Mouse (Mus musculus): Measurements from ENCODE around the gene 9430097D07Rik. TPM values are rescaled to one million over a fixed set of nuclear protein-coding genes. Genes with fewer than 3 reads are reported as not detected.

Gene 9430097D07Rik
- polyA plus RNA-seq, 1 experiment = not detected

GRCm38 (mm10) chr2:32568149-32568548 is 7.3 kb downstream of the 9430097D07Rik start:
- Histone ChIP-seq H3K4me3 (ENCODE audit: extremely low read depth, insufficient read depth, insufficient read length) (no peak overlapping the region), H3K27ac (ENCODE audit: insufficient read depth, low read length) (no peak overlapping the region), H3K36me3 (ENCODE audit: control insufficient read depth, insufficient read depth, low read length) (peaks cover 44% of the 10 kb centered on the region), H3K4me1 (ENCODE audit: control insufficient read depth, insufficient read depth, insufficient read length) (peaks cover 2% of the 10 kb centered on the region; the same call in 1 of the 2 replicates), H3K27me3 (ENCODE audit: control insufficient read depth, insufficient read depth, low read length) (no peaks in the 10 kb centered on the region)
- no peak for DNase-seq (ENCODE audit: low read depth in 1 of 2, low spot score in 2 of 2)
- TF ChIP-seq POLR2A (IDR thresholded peaks at IDR 0.05; ENCODE audit: low read depth, low read length) (no peak), CTCF (IDR thresholded peaks at IDR 0.05; ENCODE audit: extremely low read depth, insufficient read depth, insufficient read length, insufficient replicate concordance) (no peak)
- 61% methylated on average over 5 of the region's 5 CpGs for WGBS

- DNase-seq (ENCODE audit: low read depth in 1 of 2, low spot score in 2 of 2) = peak; percentile 41 to 65
- H3K36me3 ChIP-seq (ENCODE audit: control insufficient read depth, insufficient read depth, low read length) = peaks cover 38% of the 10 kb centered on the region
- WGBS = 40% methylated on average over 4 of the region's 4 CpGs
- no peak overlapping the region for H3K27ac ChIP-seq (ENCODE audit: insufficient read depth, low read length)
- no peak overlapping the region for H3K4me3 ChIP-seq (ENCODE audit: extremely low read depth, insufficient read depth, insufficient read length)
- H3K27me3 ChIP-seq (ENCODE audit: control insufficient read depth, insufficient read depth, low read length) = no peaks in the 10 kb centered on the region
- TF ChIP-seq POLR2A (IDR thresholded peaks at IDR 0.05; ENCODE audit: low read depth, low read length) (no peak), CTCF (IDR thresholded peaks at IDR 0.05; ENCODE audit: extremely low read depth, insufficient read depth, insufficient read length, insufficient replicate concordance) (peak; percentile 85; the same call in 1 of the 2 replicates)
- H3K4me1 ChIP-seq (ENCODE audit: control insufficient read depth, insufficient read depth, insufficient read length) = peaks cover 2% of the 10 kb centered on the region; the same call in 1 of the 2 replicates
Measured at GRCm38 (mm10) chr2:32566536-32567063, 8.9 kb downstream of the 9430097D07Rik start.

GRCm38 (mm10) chr2:32559570-32559969 is 15.9 kb downstream of the 9430097D07Rik start:
- peaks cover 24% of the 10 kb centered on the region for H3K36me3 ChIP-seq (ENCODE audit: control insufficient read depth, insufficient read depth, low read length)
- no peak overlapping the region for H3K4me3 ChIP-seq (ENCODE audit: extremely low read depth, insufficient read depth, insufficient read length)
- peaks cover 8% of the 10 kb centered on the region for H3K4me1 ChIP-seq (ENCODE audit: control insufficient read depth, insufficient read depth, insufficient read length)
- DNase-seq (ENCODE audit: low read depth in 1 of 2, low spot score in 2 of 2) = no peak
- H3K27ac ChIP-seq (ENCODE audit: insufficient read depth, low read length) = no peak overlapping the region
- H3K27me3 ChIP-seq (ENCODE audit: control insufficient read depth, insufficient read depth, low read length) = no peaks in the 10 kb centered on the region
- 93% methylated on average over 5 of the region's 5 CpGs for WGBS
- TF ChIP-seq POLR2A (IDR thresholded peaks at IDR 0.05; ENCODE audit: low read depth, low read length) (no peak), CTCF (IDR thresholded peaks at IDR 0.05; ENCODE audit: extremely low read depth, insufficient read depth, insufficient read length, insufficient replicate concordance) (no peak)

GRCm38 (mm10) chr2:32556019-32556418 is 19.5 kb downstream of the 9430097D07Rik start:
- peaks cover 17% of the 10 kb centered on the region for H3K4me1 ChIP-seq (ENCODE audit: control insufficient read depth, insufficient read depth, insufficient read length)
- H3K27me3 ChIP-seq (ENCODE audit: control insufficient read depth, insufficient read depth, low read length) = no peaks in the 10 kb centered on the region
- no peak for DNase-seq (ENCODE audit: low read depth in 1 of 2, low spot score in 2 of 2)
- TF ChIP-seq POLR2A (IDR thresholded peaks at IDR 0.05; ENCODE audit: low read depth, low read length) (no peak), CTCF (IDR thresholded peaks at IDR 0.05; ENCODE audit: extremely low read depth, insufficient read depth, insufficient read length, insufficient replicate concordance) (no peak)
- peak overlapping the region; percentile 14; the same call in 1 of the 2 replicates for H3K27ac ChIP-seq (ENCODE audit: insufficient read depth, low read length)
- peaks cover 14% of the 10 kb centered on the region for H3K36me3 ChIP-seq (ENCODE audit: control insufficient read depth, insufficient read depth, low read length)
- 58% methylated on average over 7 of the region's 7 CpGs for WGBS
- H3K4me3 ChIP-seq (ENCODE audit: extremely low read depth, insufficient read depth, insufficient read length) = no peak overlapping the region

- TF ChIP-seq POLR2A (IDR thresholded peaks at IDR 0.05; ENCODE audit: low read depth, low read length) (no peak), CTCF (IDR thresholded peaks at IDR 0.05; ENCODE audit: extremely low read depth, insufficient read depth, insufficient read length, insufficient replicate concordance) (no peak)
- no peaks in the 10 kb centered on the region for H3K27me3 ChIP-seq (ENCODE audit: control insufficient read depth, insufficient read depth, low read length)
- H3K4me1 ChIP-seq (ENCODE audit: control insufficient read depth, insufficient read depth, insufficient read length) = peaks cover 17% of the 10 kb centered on the region
- peaks cover 14% of the 10 kb centered on the region for H3K36me3 ChIP-seq (ENCODE audit: control insufficient read depth, insufficient read depth, low read length)
- peak overlapping the region; percentile 14; the same call in 1 of the 2 replicates for H3K27ac ChIP-seq (ENCODE audit: insufficient read depth, low read length)
- WGBS = 74% methylated on average over 4 of the region's 4 CpGs
- no peak overlapping the region for H3K4me3 ChIP-seq (ENCODE audit: extremely low read depth, insufficient read depth, insufficient read length)
- no peak for DNase-seq (ENCODE audit: low read depth in 1 of 2, low spot score in 2 of 2)
Measured at GRCm38 (mm10) chr2:32555484-32555883, 20.0 kb downstream of the 9430097D07Rik start.

GRCm38 (mm10) chr2:32553592-32554148 is 21.8 kb downstream of the 9430097D07Rik start:
- Histone ChIP-seq H3K36me3 (ENCODE audit: control insufficient read depth, insufficient read depth, low read length) (peaks cover 2% of the 10 kb centered on the region), H3K4me3 (ENCODE audit: extremely low read depth, insufficient read depth, insufficient read length) (peak overlapping the region; percentile 43; the same call in 1 of the 2 replicates), H3K4me1 (ENCODE audit: control insufficient read depth, insufficient read depth, insufficient read length) (peaks cover 17% of the 10 kb centered on the region), H3K27ac (ENCODE audit: insufficient read depth, low read length) (peak overlapping the region; percentile 90), H3K27me3 (ENCODE audit: control insufficient read depth, insufficient read depth, low read length) (no peaks in the 10 kb centered on the region)
- no peak for TF ChIP-seq POLR2A (IDR thresholded peaks at IDR 0.05; ENCODE audit: low read depth, low read length)
- TF ChIP-seq CTCF (IDR thresholded peaks at IDR 0.05; ENCODE audit: extremely low read depth, insufficient read depth, insufficient read length, insufficient replicate concordance) = no peak
- no peak for DNase-seq (ENCODE audit: low read depth in 1 of 2, low spot score in 2 of 2)
- 3% methylated on average over 7 of the region's 7 CpGs for WGBS

- no peaks in the 10 kb centered on the region for H3K27me3 ChIP-seq (ENCODE audit: control insufficient read depth, insufficient read depth, low read length)
- TF ChIP-seq POLR2A (IDR thresholded peaks at IDR 0.05; ENCODE audit: low read depth, low read length) = no peak
- WGBS = 87% methylated on average over 5 of the region's 5 CpGs
- H3K27ac ChIP-seq (ENCODE audit: insufficient read depth, low read length) = no peak overlapping the region
- peaks cover 26% of the 10 kb centered on the region for H3K4me1 ChIP-seq (ENCODE audit: control insufficient read depth, insufficient read depth, insufficient read length)
- no peak overlapping the region for H3K4me3 ChIP-seq (ENCODE audit: extremely low read depth, insufficient read depth, insufficient read length)
- H3K36me3 ChIP-seq (ENCODE audit: control insufficient read depth, insufficient read depth, low read length) = peaks cover 2% of the 10 kb centered on the region; the same call in 1 of the 2 replicates
- no peak for DNase-seq (ENCODE audit: low read depth in 1 of 2, low spot score in 2 of 2)
Measured at GRCm38 (mm10) chr2:32551236-32551635, 24.2 kb downstream of the 9430097D07Rik start.

Data from spleen, adult 2 months (tissue).